Mouse (Mus musculus) mammary gland, adult 2 months (tissue): Measurements from ENCODE around the gene Smcp. TPM values are rescaled to one million over a fixed set of nuclear protein-coding genes. Genes with fewer than 3 reads are reported as not detected.

Experiments
- polyA plus RNA-seq: library from polyadenylated mRNA; depleted of rRNA; stranded (reverse); fragments of >200 nt; gene quantifications from 2 replicates; pipeline ENCODE4 v1.2.3, GENCODE M21; 2012; ENCODE audit warnings: low replicate concordance; rRNA removed

Smcp gene
- 0.24 TPM in 1 of 2 replicates, not detected in the other for polyA plus RNA-seq

DNA sequence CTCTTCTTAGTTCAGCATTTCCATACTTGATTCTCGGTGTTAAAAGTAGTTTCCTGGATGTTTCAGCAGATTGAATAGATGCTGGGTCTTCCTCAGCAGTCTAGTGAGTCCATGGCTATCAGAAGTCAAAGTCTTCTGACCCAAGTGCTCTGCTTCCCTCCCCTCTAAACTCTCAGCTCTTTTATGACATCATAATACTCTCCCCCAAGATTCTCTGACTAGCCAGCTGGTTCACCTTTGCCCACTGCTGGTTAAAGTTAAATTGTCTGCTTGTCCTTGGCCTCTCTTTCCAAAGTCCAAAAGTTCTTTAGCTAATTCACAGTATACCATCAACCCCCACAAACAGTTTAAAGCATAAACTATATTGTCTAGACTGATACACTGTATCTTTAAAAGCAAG is at the start of gene Smcp:
Smcp (minus strand) TSS at position 140 of the 400 bp plus-strand sequence.

GRCm38 (mm10) chr3:92621560-92621959 is 32.8 kb upstream of the Smcp start, which contains the start of gene Lce6a:
Gene Lce6a (minus strand): TSS chr3:92621660.

GRCm38 (mm10) chr3:92607392-92607791 is 18.6 kb upstream of the Smcp start, which contains the start of gene 2210017I01Rik:
Gene 2210017I01Rik (minus strand): TSS chr3:92607492.

GRCm38 (mm10) chr3:92573449-92574041 is 15.3 kb downstream of the Smcp start, which contains the start of gene Ivl:
Gene Ivl (minus strand): TSS chr3:92573735.

DNA sequence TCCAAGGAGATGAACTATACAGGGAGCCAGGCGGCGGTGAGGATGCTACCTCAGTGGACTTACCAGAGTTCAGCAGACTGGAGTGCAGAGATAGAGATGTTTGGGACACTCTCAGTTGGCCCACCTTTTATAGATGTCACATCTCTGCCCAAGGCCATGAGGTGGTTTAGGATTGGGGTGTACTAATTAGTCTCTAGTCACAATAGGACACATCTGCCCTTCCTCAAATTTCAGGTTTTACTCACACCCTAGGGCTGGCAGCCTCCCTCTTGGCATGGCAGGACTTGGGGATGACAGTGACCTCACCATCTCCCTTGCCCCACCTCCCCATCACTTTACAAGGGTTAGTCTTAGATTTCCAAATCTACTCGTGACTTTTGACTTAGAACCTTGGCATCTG is 54.4 kb downstream of the Smcp start, which contains the start of gene 2310046K23Rik:
2310046K23Rik (minus strand) TSS at position 101 of the 400 bp plus-strand sequence.

Other genes starting within 250 kb of the Smcp start
- not detected in 2 replicates for gene Sprr2d, start 249.9 kb downstream of the Smcp start, polyA plus RNA-seq
- not detected in 2 replicates for gene Sprr2e, start 236.9 kb downstream of the Smcp start, polyA plus RNA-seq
- gene Sprr2f, start 223.8 kb downstream of the Smcp start, polyA plus RNA-seq = not detected in 2 replicates
- gene Sprr2h, start 203.3 kb downstream of the Smcp start, polyA plus RNA-seq = not detected in 2 replicates
- not detected in 2 replicates for gene Sprr2i, start 181.0 kb downstream of the Smcp start, polyA plus RNA-seq
- not detected in 2 replicates for gene Sprr2j-ps, start 170.9 kb downstream of the Smcp start, polyA plus RNA-seq
- gene Gm9774, start 159.6 kb downstream of the Smcp start, polyA plus RNA-seq = 13.6 and 17.5 TPM in 2 replicates
- gene Sprr2k, start 156.4 kb downstream of the Smcp start, polyA plus RNA-seq = not detected in 2 replicates
- not detected in 2 replicates for gene Sprr1b, start 150.2 kb downstream of the Smcp start, polyA plus RNA-seq
- gene Sprr3, start 130.3 kb downstream of the Smcp start, polyA plus RNA-seq = not detected in 2 replicates
- 24.1 and 25.4 TPM in 2 replicates for gene Sprr1a, start 103.1 kb downstream of the Smcp start, polyA plus RNA-seq
- not detected in 2 replicates for gene Sprr4, start 88.5 kb downstream of the Smcp start, polyA plus RNA-seq
- 5.7 TPM in 1 of 2 replicates, not detected in the other for gene 2310046K23Rik, start 54.5 kb downstream of the Smcp start, polyA plus RNA-seq
- 1.4 TPM in 1 of 2 replicates, not detected in the other for gene Ivl, start 15.3 kb downstream of the Smcp start, polyA plus RNA-seq
- gene 2210017I01Rik, start 18.5 kb upstream of the Smcp start, polyA plus RNA-seq = 0.20 TPM in 1 of 2 replicates, not detected in the other
- 0.66 and 1.3 TPM in 2 replicates for gene Lce6a, start 32.7 kb upstream of the Smcp start, polyA plus RNA-seq
- gene Lce1a1, start 59.3 kb upstream of the Smcp start, polyA plus RNA-seq = 0.86 and 4.6 TPM in 2 replicates
- 1.4 and 8.5 TPM in 2 replicates for gene Lce1b, start 67.9 kb upstream of the Smcp start, polyA plus RNA-seq
- gene Lce1a2, start 81.3 kb upstream of the Smcp start, polyA plus RNA-seq = 0.92 and 8.4 TPM in 2 replicates
- gene Lce1c, start 90.2 kb upstream of the Smcp start, polyA plus RNA-seq = 1.2 and 5.9 TPM in 2 replicates
- 0.31 and 3.0 TPM in 2 replicates for gene Lce1d, start 98.2 kb upstream of the Smcp start, polyA plus RNA-seq
- 0.93 TPM in 1 of 2 replicates, not detected in the other for gene Lce1e, start 120.1 kb upstream of the Smcp start, polyA plus RNA-seq
- gene Lce1f, start 131.4 kb upstream of the Smcp start, polyA plus RNA-seq = 0.91 TPM in 1 of 2 replicates, not detected in the other
- gene Gm38119, start 150.1 kb upstream of the Smcp start, polyA plus RNA-seq = not detected in 2 replicates
- not detected in 2 replicates for gene Lce1g, start 163.3 kb upstream of the Smcp start, polyA plus RNA-seq
- gene Lce1h, start 176.1 kb upstream of the Smcp start, polyA plus RNA-seq = 0.22 and 0.56 TPM in 2 replicates
- 1.3 TPM in 1 of 2 replicates, not detected in the other for gene Lce1i, start 189.9 kb upstream of the Smcp start, polyA plus RNA-seq
- 0.95 TPM in 1 of 2 replicates, not detected in the other for gene Lce1j, start 201.5 kb upstream of the Smcp start, polyA plus RNA-seq
- 0.76 TPM in 1 of 2 replicates, not detected in the other for gene Lce1k, start 218.9 kb upstream of the Smcp start, polyA plus RNA-seq
- gene Kprp, start 238.2 kb upstream of the Smcp start, polyA plus RNA-seq = 0.30 and 3.9 TPM in 2 replicates